Mouse (Mus musculus): Measurements from ENCODE around the gene Edc3.

DNA sequence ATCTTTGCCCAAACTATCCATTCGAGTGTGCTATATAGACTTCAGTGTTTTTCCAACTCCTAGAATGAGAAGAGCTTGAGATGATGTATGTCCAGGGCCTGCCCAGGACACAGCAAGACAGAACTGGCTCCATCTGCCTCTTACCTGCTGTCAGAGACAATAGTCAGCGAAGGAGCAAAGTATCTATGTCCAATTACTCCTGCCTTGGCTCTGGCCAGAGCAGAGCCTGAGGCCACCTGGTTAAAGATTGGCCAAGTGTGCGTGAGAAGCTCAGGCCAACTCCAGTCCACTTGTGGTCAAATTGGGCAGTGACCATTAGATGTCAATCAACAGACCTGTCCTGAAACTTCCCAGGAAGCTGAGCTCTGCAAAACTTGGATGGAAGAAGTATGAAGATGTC is 38.8 kb upstream of the Edc3 start:
- no peak for TF ChIP-seq CTCF (IDR thresholded peaks at IDR 0.05; ENCODE audit: control insufficient read depth, insufficient read depth, insufficient read length)
- no peak for TF ChIP-seq USF1 (IDR thresholded peaks at IDR 0.05; ENCODE audit: low read depth)
- no peak for TF ChIP-seq MAX (IDR thresholded peaks at IDR 0.05)
- TF ChIP-seq MYOG (IDR thresholded peaks at IDR 0.05; ENCODE audit: control insufficient read depth, extremely low read depth, insufficient read length): no peak
- no peak for TF ChIP-seq CEBPB (IDR thresholded peaks at IDR 0.05; ENCODE audit: low read depth)

All from C2C12 (cell line).